Mouse (Mus musculus): ENCODE measurements around the gene Gm20481. TPM values are rescaled to one million over a fixed set of nuclear protein-coding genes. Genes with fewer than 3 reads are reported as not detected.
"Not testable (repeated sequence)": the region's sequence is repeated elsewhere in the genome, so short reads cannot be mapped to it uniquely, and the experiment has no call there.

The Gm20481 gene
- polyA plus RNA-seq, 1 experiment from 2014 or later = not detected

GRCm38 (mm10) chr17:34979631-34980030 is 9.9 kb downstream of the Gm20481 start:
- H3K4me2 ChIP-seq (replicated peaks) = no peak overlapping the region
- H3K4me1 ChIP-seq = peaks cover 9% of the 10 kb centered on the region
- 86% methylated on average over 4 of the region's 4 CpGs for WGBS
- H3K27me3 ChIP-seq = no peaks in the 10 kb centered on the region
- no peak for ATAC-seq (ENCODE audit: insufficient number of reproducible peaks, insufficient read depth, low FRiP score, low TSS enrichment)
- H3K36me3 ChIP-seq = no peaks in the 10 kb centered on the region
- H3K9me3 ChIP-seq = no peaks in the 10 kb centered on the region
- H3K4me3 ChIP-seq = no peak overlapping the region
- no peak overlapping the region for H3K27ac ChIP-seq
- H3K9ac ChIP-seq = peak overlapping the region; percentile 7; the same call in 1 of the 2 replicates

- Histone ChIP-seq H3K36me3 (peaks cover 7% of the 10 kb centered on the region), H3K4me1 (peaks cover 9% of the 10 kb centered on the region), H3K4me2 (replicated peaks) (peak overlapping the region; percentile 90), H3K9me3 (no peaks in the 10 kb centered on the region), H3K4me3 (peak overlapping the region; percentile 91), H3K27me3 (no peaks in the 10 kb centered on the region), H3K9ac (peak overlapping the region; percentile 95), H3K27ac (peak overlapping the region; percentile 99)
- no peak for ATAC-seq (ENCODE audit: insufficient number of reproducible peaks, insufficient read depth, low FRiP score, low TSS enrichment)
- WGBS = 11% methylated on average over 2 of the region's 2 CpGs
Observed at GRCm38 (mm10) chr17:34980655-34981054, 10.9 kb downstream of the Gm20481 start.

GRCm38 (mm10) chr17:34981690-34982180 is 12.0 kb downstream of the Gm20481 start, which contains the start of gene Lsm2:
Gene Lsm2, plus strand, starts transcription at chr17:34981862.
- WGBS = under 1% methylated on average over 58 of the region's 58 CpGs
- Histone ChIP-seq H3K4me1 (peaks cover 9% of the 10 kb centered on the region), H3K4me2 (replicated peaks) (peak within 1 kb of the TSS; percentile 90), H3K36me3 (peaks cover 16% of the 10 kb centered on the region), H3K9ac (peak within 1 kb of the TSS; percentile 95), H3K9me3 (no peaks in the 10 kb centered on the region), H3K27me3 (no peaks in the 10 kb centered on the region), H3K27ac (peak within 1 kb of the TSS; percentile 99), H3K4me3 (peak within 1 kb of the TSS; percentile 91)
- peak; percentile 89 for ATAC-seq (ENCODE audit: insufficient number of reproducible peaks, insufficient read depth, low FRiP score, low TSS enrichment)

GRCm38 (mm10) chr17:34982328-34982727 is 12.6 kb downstream of the Gm20481 start:
- Histone ChIP-seq H3K9ac (peak overlapping the region; percentile 95), H3K27me3 (no peaks in the 10 kb centered on the region), H3K9me3 (no peaks in the 10 kb centered on the region), H3K4me1 (peaks cover 9% of the 10 kb centered on the region), H3K4me2 (replicated peaks) (peak overlapping the region; percentile 90), H3K27ac (peak overlapping the region; percentile 99), H3K36me3 (peaks cover 18% of the 10 kb centered on the region), H3K4me3 (peak overlapping the region; percentile 91)
- ATAC-seq (ENCODE audit: insufficient number of reproducible peaks, insufficient read depth, low FRiP score, low TSS enrichment) = no peak
- under 1% methylated on average over 15 of the region's 15 CpGs for WGBS

GRCm38 (mm10) chr17:34984218-34984617 is 14.5 kb downstream of the Gm20481 start:
- H3K9ac ChIP-seq = no peak overlapping the region
- 72% methylated on average over 2 of the region's 2 CpGs for WGBS
- no peaks in the 10 kb centered on the region for H3K9me3 ChIP-seq
- peaks cover 9% of the 10 kb centered on the region for H3K4me1 ChIP-seq
- no peak; the same call in 1 of the 2 replicates for ATAC-seq (ENCODE audit: insufficient number of reproducible peaks, insufficient read depth, low FRiP score, low TSS enrichment)
- H3K4me2 ChIP-seq (replicated peaks) = no peak overlapping the region
- H3K36me3 ChIP-seq = peaks cover 28% of the 10 kb centered on the region
- H3K27ac ChIP-seq = no peak overlapping the region
- H3K4me3 ChIP-seq = no peak overlapping the region
- H3K27me3 ChIP-seq = no peaks in the 10 kb centered on the region

- no peaks in the 10 kb centered on the region for H3K27me3 ChIP-seq
- peaks cover 30% of the 10 kb centered on the region for H3K36me3 ChIP-seq
- no peak overlapping the region for H3K27ac ChIP-seq
- H3K9me3 ChIP-seq = no peaks in the 10 kb centered on the region
- no peak overlapping the region for H3K9ac ChIP-seq
- no peak overlapping the region for H3K4me2 ChIP-seq (replicated peaks)
- H3K4me1 ChIP-seq = peaks cover 5% of the 10 kb centered on the region; the same call in 1 of the 2 replicates
- ATAC-seq (ENCODE audit: insufficient number of reproducible peaks, insufficient read depth, low FRiP score, low TSS enrichment) = no peak
- H3K4me3 ChIP-seq = no peak overlapping the region
Observed at GRCm38 (mm10) chr17:34994751-34995150, 25.0 kb downstream of the Gm20481 start.

GRCm38 (mm10) chr17:34995192-34995591 is 25.5 kb downstream of the Gm20481 start:
- H3K36me3 ChIP-seq = peaks cover 28% of the 10 kb centered on the region
- ATAC-seq (ENCODE audit: insufficient number of reproducible peaks, insufficient read depth, low FRiP score, low TSS enrichment) = not testable (repeated sequence)

GRCm38 (mm10) chr17:34995927-34996326 is 26.2 kb downstream of the Gm20481 start:
- H3K36me3 ChIP-seq = peaks cover 21% of the 10 kb centered on the region
- not testable (repeated sequence) for ATAC-seq (ENCODE audit: insufficient number of reproducible peaks, insufficient read depth, low FRiP score, low TSS enrichment); H3K9ac ChIP-seq

More at GRCm38 (mm10) chr17:34995192-34995591, 25.5 kb downstream of the Gm20481 start:
- H3K4me3 ChIP-seq; H3K27ac ChIP-seq; H3K9ac ChIP-seq; H3K4me2 ChIP-seq (replicated peaks); H3K9me3 ChIP-seq; H3K4me1 ChIP-seq; H3K27me3 ChIP-seq: not testable (repeated sequence)
- 96% methylated on average over 4 of the region's 4 CpGs for WGBS

GRCm38 (mm10) chr17:34996411-34997141 is 26.9 kb downstream of the Gm20481 start:
- Histone ChIP-seq H3K4me3 (no peak overlapping the region), H3K27ac (no peak overlapping the region), H3K4me1 (peaks cover 9% of the 10 kb centered on the region; the same call in 1 of the 2 replicates), H3K9me3 (no peaks in the 10 kb centered on the region), H3K36me3 (peaks cover 14% of the 10 kb centered on the region; the same call in 1 of the 2 replicates), H3K4me2 (replicated peaks) (no peak overlapping the region), H3K27me3 (no peaks in the 10 kb centered on the region), H3K9ac (no peak overlapping the region)
- 89% methylated on average over 13 of the region's 14 CpGs for WGBS
- no peak for ATAC-seq (ENCODE audit: insufficient number of reproducible peaks, insufficient read depth, low FRiP score, low TSS enrichment)

More at GRCm38 (mm10) chr17:34995927-34996326, 26.2 kb downstream of the Gm20481 start:
- H3K4me1 ChIP-seq; H3K27ac ChIP-seq; H3K4me2 ChIP-seq (replicated peaks); H3K9me3 ChIP-seq; H3K27me3 ChIP-seq; H3K4me3 ChIP-seq: not testable (repeated sequence)
- WGBS = 95% methylated on average over 4 of the region's 4 CpGs

DNA sequence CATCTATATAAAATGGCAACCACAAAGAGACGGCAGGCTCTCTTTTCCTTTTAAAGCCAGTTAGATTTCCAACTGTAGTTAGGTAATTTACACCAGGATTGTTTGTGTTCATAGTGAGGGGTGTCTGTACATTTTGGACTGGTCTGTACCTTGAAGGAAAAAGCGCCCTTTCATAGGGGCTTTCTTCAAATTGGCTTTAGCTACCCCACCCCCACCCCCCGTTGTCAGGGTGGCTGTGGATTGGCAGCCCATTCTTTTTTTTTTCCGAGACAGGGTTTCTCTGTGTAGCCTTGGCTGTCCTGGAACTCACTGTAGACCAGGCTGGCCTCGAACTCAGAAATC is 27.4 kb downstream of the Gm20481 start:
- peaks cover 14% of the 10 kb centered on the region; the same call in 1 of the 2 replicates for H3K36me3 ChIP-seq
- no peak overlapping the region for H3K4me3 ChIP-seq
- H3K9me3 ChIP-seq = no peaks in the 10 kb centered on the region
- no peak for ATAC-seq (ENCODE audit: insufficient number of reproducible peaks, insufficient read depth, low FRiP score, low TSS enrichment)
- peaks cover 11% of the 10 kb centered on the region; the same call in 1 of the 2 replicates for H3K4me1 ChIP-seq
- no peak overlapping the region for H3K27ac ChIP-seq
- no peak overlapping the region for H3K9ac ChIP-seq
- WGBS = 91% methylated on average over 5 of the region's 5 CpGs
- H3K27me3 ChIP-seq = no peaks in the 10 kb centered on the region
- 0 out of 2 replicates have a peak overlapping the region, but pooled peaks have one; percentile 7 for H3K4me2 ChIP-seq (replicated peaks)

- H3K36me3 ChIP-seq = peaks cover 14% of the 10 kb centered on the region; the same call in 1 of the 2 replicates
- no peaks in the 10 kb centered on the region for H3K9me3 ChIP-seq
- 94% methylated on average over 15 of the region's 15 CpGs for WGBS
- H3K4me1 ChIP-seq = peaks cover 26% of the 10 kb centered on the region
- H3K27me3 ChIP-seq = no peaks in the 10 kb centered on the region
- H3K4me3 ChIP-seq = peak overlapping the region; percentile 33; the same call in 1 of the 2 replicates
- no peak for ATAC-seq (ENCODE audit: insufficient number of reproducible peaks, insufficient read depth, low FRiP score, low TSS enrichment)
- H3K4me2 ChIP-seq (replicated peaks) = peak overlapping the region; percentile 93; the same call in 1 of the 2 replicates
- H3K9ac ChIP-seq = no peak overlapping the region
- no peak overlapping the region for H3K27ac ChIP-seq
Observed at GRCm38 (mm10) chr17:34998526-34999430, 29.1 kb downstream of the Gm20481 start.

Data from embryonic facial prominence, embryonic 12.5 days (tissue).